Mouse (Mus musculus) testis, postnatal 14 days (tissue): ENCODE measurements around the gene Mamdc2.
A peak's percentile ranks its signal among the peaks of the same experiment; 100 is the strongest.

Source experiments
- DNase-seq: peaks from one replicate; pipeline ENCODE4 v3.0.0; 2021; ENCODE audit warnings: low spot score

The Mamdc2 gene

DNA sequence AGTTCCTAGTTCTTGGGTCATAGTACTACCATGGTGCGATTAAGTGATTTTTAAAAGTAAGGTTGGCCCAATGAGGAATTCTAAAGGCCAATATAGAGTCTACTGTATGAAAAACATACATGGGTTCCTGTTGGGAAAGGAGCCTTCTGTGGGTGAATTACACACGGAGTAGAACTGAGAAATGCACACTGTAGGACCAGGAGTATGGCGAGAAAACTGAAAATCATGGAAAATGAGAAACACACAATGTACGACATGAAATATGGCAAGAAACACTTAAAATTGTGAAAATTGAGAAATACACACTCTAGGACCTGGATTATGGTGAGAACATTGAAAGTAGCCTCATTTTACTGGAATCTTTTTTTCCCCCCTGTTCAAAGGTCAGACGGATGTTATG is 91.0 kb downstream of the Mamdc2 start:
- no peak for DNase-seq

GRCm38 (mm10) chr19:23354738-23355137 is 93.5 kb downstream of the Mamdc2 start:
- DNase-seq = no peak

DNA sequence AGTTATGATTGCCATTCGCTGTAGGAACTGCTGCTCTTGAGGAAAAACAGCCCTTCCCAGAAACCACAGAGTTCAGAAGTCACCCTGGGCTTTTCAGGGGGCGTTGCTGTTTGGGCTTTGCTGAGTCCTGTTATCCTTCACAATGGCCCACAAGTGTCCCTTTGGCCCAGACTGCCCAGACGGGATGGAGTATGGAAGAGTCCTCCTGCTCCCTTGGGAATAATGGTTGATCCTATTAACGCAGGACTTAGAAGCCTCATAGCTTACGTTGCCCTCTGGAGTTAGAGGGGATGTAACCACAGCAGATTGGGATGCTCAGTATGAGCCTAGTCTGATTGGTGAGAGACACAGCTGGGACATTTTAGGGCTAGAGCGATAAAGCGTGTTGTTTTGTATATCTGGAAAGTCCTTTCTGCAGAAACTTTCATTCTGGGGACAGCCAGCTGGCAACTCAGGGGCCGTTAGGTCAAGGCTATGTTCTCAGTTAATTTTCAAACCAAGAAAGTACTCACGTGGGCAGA is 94.3 kb downstream of the Mamdc2 start:
- DNase-seq = peak; percentile 42

DNA sequence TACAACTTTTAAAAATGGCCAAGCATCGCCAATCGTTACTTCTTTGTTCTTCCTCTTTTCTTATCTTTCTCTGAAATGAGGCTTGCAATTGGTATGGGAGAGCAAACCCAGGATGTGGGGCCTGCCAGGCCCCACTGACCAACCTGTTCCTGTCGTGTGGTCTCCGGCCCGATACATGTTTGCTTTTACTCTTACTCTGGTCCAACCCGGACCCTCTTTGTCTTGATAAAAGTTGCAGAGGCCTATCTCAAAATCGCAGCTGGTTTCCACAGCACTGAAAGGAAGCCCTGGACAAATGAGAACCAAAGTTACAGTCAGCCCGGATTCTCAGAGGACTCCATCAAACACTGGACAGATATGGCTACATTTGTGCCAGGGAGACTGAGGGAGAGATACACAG is 95.1 kb downstream of the Mamdc2 start:
- DNase-seq = no peak

GRCm38 (mm10) chr19:23351808-23352491 is 96.3 kb downstream of the Mamdc2 start:
- DNase-seq = no peak

DNA sequence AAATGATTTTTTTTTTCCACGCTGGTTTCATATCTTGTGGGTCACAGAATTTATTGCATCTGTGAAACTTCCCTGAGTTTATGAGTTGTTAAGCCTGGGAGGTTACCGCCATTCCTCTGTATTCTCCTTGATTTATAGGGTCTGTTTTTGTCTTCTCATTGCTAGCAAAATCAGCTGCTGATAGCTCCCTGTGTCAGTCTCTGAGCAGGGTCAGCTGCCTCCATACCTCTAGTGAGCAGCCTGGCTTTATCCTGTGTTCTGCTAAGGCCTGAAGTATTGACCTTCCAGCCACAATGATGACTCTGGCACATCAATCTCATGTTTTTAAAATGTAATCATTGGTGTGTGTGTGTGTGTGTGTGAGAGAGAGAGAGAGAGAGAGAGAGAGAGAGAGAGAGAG is 98.3 kb downstream of the Mamdc2 start:
- no peak for DNase-seq

DNA sequence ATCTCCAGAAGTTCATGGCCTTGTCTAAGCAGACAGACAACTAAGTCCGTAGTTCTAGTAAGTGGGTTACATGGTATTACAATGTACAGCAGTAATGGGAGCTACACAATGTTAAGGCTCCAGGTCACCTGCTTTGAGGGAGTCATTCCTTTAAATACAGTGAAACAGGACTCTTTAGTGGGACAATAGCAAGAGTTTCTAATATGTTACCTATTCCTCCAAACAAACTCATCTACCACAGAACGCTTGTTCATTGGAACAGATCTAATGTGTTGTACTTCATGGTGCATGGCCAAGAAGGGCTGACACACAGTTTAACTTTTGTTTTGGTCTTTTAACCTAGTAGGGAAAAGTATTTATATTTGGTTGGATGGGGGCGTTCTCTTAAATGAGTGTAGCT is 105.5 kb downstream of the Mamdc2 start:
- DNase-seq = no peak

- DNase-seq = no peak
Measured at GRCm38 (mm10) chr19:23332883-23333282, 115.4 kb downstream of the Mamdc2 start.

GRCm38 (mm10) chr19:23330842-23331241 is 117.4 kb downstream of the Mamdc2 start:
- DNase-seq = no peak

GRCm38 (mm10) chr19:23329346-23329745 is 118.9 kb downstream of the Mamdc2 start:
- no peak for DNase-seq

DNA sequence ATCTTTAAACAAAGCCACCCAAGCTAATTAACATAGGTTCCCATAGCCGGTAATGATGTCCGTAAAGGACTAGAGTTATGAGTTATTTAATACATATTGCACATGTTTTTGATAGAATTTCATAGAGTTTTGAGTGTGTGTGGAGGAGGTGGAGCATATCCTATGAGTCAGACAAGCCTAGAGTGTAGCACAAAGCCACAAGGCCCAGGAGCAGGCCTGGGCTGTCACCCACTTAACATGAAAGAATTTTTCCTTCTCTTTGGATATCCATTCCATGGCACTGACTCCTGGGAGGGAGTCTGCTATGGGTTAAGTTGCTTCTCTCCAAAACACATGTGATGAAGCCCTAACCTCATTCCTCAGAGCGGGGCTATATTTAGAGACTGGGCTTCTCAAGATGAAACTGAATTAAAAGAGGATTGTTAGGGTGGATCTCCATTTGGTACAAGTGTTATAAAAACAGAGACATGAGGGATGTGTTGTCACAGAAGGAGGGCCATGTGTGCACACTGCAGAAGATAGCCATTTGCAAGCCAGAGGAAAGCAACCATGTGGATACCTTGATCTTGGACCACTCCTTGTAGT is 121.1 kb downstream of the Mamdc2 start:
- DNase-seq = no peak

GRCm38 (mm10) chr19:23323107-23323506 is 125.1 kb downstream of the Mamdc2 start:
- no peak for DNase-seq

DNA sequence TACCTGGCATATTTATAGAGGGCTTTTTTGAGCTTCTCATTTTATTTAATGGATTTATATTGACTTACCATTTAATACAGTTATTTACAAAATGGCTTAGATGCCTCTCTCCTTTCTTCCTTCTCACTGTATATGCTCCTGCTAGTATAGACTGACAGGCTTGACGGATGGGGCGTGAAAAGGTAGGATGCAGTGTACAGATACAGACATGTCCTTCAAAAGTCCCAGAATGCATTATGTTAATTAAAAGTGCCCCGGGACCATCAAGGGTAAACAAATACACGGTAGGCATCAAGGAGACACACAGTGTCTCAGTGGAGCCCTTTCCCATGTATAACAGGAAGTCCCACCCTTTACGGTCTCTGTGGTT is 130.3 kb downstream of the Mamdc2 start:
- DNase-seq = no peak

- no peak for DNase-seq
Measured at GRCm38 (mm10) chr19:23317295-23317988, 130.8 kb downstream of the Mamdc2 start.

DNA sequence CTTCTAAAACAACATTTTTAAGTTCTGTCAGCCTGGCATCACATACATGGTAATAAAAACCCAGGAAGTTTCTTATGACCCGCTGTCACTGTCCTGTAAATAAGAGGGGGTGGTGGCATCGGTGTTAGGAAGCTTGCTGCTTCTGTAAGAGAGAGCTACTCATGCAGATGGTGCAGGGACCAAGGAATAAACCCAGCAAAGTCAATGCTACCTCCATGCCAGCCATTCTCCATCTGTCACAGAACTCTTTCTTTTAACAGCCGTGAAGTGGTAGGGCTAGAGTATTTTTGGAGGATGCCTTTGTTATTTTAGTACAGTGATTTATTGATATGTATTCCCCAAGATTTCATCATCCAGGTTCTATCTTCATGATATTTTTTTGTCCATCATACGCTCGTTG is 131.4 kb downstream of the Mamdc2 start:
- DNase-seq = no peak

DNA sequence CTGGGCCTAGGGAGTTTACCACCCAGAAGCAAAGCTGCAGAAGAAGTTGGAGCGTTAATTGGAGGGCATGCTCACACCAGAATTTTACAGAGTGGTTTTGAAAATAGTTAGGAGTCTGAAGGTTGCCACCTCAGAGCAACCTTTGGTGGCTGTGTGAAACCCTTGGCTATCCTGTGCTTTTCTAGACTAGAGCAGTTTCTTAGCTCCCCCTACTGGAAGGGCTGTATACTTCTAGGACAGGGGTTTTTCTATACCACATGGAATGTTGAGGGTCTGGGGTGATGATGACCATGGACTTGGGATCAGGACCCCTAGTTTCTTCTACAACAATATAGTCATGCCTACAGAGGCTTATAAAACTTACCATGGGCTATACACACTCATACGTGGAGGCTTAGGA is 138.3 kb downstream of the Mamdc2 start:
- no peak for DNase-seq

DNA sequence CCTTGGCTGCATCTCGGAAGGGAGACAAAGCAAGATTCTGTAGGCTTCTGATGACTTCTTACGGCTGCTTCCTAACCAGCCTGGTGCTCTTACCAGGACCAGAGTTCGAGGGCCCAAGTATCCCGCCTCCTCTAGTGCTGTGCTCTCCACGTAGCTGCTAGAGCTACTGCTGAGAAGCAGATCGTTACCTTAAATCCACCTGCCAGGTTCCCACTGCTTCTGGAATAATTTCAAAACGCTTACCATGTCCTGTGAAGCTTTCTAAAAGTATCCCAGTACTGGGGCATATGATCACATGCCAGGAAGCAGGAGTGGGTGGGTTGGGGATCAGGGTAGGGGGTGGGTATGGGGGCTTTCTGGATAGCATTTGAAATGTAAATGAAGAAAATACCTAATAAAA is 141.6 kb downstream of the Mamdc2 start:
- no peak for DNase-seq

DNA sequence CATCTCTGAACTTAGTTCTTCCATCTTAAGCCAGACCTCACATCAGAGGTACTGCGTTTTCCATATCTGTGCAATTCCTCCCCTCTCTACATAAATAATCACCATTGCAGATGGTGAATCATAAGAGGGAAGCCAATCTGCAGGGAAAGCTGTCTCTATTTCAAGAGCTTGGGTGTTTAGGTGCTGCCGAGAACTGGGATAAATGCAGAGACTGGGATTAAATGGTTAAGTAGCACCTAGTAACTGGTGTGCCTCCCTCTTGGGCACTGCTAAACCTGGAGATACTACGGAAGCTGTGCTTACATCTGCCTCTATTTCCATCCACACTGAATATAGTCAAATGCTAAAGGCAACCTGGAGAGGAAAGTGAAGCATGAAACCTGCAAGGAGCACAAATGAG is 148.3 kb downstream of the Mamdc2 start:
- DNase-seq = no peak

DNA sequence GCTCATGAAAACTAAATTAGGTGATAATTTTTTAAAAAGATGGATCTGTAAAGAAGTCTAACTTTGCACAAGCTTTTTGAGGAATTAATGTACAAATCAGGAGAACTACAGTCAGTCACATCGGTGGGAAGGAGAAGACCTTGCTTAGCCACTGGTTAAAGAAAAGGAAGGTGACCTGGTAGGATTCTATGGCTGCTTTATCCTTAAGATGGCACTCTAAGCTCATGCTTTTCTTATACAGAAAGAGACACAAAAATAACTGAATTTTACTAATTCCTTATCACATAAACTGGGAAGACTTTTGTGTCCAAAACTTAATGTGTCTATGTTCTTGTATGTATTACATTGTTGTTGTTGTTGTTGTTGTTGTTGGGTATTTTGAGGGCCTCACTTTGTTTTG is 149.3 kb downstream of the Mamdc2 start:
- DNase-seq = no peak

- no peak for DNase-seq
Measured at GRCm38 (mm10) chr19:23297191-23297590, 151.1 kb downstream of the Mamdc2 start.

DNA sequence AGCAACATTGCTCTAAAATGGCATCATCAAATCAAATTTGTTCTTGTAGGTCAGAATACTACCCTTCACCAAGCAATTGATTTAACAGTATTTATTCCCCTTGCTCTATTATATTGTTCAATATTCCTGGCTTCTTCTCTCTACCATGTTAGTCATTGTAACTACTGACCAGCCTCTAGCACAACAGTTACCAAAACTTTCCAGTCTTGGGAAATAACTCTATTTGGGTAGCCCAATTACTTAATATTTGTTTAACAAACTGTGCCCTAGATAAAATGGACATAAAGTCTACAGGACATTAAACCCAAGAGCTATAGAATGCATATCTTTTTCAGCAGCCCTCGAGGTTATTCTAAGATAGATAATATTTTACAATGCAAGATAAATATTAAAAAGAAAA is 159.0 kb downstream of the Mamdc2 start:
- no peak for DNase-seq

DNA sequence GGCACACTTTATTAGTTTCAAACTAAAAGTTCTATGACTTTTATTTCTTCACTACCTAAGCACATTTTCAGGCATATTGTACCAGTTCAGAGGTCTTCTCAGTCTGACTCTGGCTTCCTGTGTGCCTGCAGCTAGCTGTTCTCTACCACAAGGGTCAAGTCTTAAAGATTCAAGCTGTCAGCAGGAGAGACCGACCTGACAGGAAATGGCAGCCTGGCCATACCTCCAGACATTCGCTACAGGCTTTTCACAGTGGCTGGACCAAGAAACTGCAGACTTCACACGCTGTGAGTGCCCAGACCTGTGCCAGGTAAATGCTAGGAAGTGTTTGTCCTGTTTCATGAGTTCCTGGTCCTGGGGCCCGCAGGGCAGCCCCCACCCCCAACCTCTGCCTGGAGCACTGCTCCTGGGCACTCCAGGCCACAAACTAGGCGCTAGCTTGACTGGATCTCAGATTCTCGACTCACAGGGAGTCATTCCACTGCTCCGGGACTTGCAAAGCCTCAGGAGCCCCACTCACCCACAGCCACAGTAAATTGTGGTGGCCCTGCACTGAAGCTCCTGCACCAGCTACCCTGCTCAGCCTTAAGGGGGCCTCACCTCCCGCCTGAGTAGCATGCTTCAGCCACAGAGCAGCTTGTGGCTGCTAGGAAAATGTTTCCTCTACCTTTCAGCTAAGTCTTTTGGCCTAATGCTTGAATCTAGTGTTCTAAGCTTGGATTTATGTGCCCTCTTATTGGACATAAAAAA is 166.2 kb downstream of the Mamdc2 start:
- DNase-seq = no peak
